Mouse (Mus musculus) frontal cortex, postnatal 10 days (tissue): ENCODE results near the gene Xbp1.

Experiments used
- DNase-seq, 2 experiments: peaks; one replicate each; pipeline ENCODE4 v3.0.0; 2022; ENCODE audit warnings: low spot score in 2 of 2, mixed read lengths in 1 of 2

Xbp1 gene

GRCm38 (mm10) chr11:5569474-5569873 is 49.0 kb downstream of the Xbp1 start, which contains the start of gene Ankrd36:
Gene Ankrd36 (plus strand): TSS chr11:5569684.
- DNase-seq, result no peak

- DNase-seq, result no peak
Observed at GRCm38 (mm10) chr11:5571856-5572255, 51.4 kb downstream of the Xbp1 start.

GRCm38 (mm10) chr11:5573821-5574220 is 53.4 kb downstream of the Xbp1 start:
- no peak for DNase-seq

- no peak for DNase-seq
Observed at GRCm38 (mm10) chr11:5575046-5575445, 54.6 kb downstream of the Xbp1 start.
